Mouse (Mus musculus): ENCODE measurements around the gene Eif2a.

DNA sequence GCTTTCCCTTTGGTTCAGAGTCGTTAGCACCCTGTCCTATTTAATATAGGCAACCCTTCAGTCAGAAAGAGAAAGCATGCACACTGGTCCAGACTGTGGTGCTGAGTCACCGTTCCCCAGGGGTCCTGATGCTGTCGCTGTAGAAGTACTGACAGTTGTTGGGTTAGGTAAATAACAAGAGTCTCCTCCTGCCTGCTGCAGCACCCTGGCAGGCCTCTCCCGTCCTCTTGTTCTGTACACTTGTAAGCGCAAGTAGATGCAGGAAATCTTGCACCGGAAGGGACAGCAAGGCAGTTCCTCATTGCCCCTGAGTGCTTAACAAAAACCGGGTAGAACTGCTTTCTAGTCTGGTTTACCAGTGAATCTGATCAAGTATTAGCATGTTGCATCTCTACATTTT, 31.0 kb downstream of the Eif2a start:
- TF ChIP-seq POLR2A (IDR thresholded peaks at IDR 0.05; ENCODE audit: insufficient read length, low read depth) = no peak
- no peak for TF ChIP-seq POLR2AphosphoS2 (IDR thresholded peaks at IDR 0.05; ENCODE audit: insufficient read length, low read depth)
- no peak for TF ChIP-seq USF1 (IDR thresholded peaks at IDR 0.05; ENCODE audit: low read depth)
- no peak for TF ChIP-seq CEBPB (IDR thresholded peaks at IDR 0.05; ENCODE audit: insufficient read depth, poor library complexity, severe bottlenecking)
- no peak for TF ChIP-seq TCF3 (IDR thresholded peaks at IDR 0.05; ENCODE audit: insufficient read length, low read depth)
- TF ChIP-seq SRF (IDR thresholded peaks at IDR 0.05; ENCODE audit: control insufficient read depth, insufficient read length, low read depth) = no peak
